Mouse (Mus musculus): Measurements from ENCODE around the gene Olfr1012. TPM values are rescaled to one million over a fixed set of nuclear protein-coding genes. Genes with fewer than 3 reads are reported as not detected.

Olfr1012 gene
- polyA plus RNA-seq, 1 experiment from 2014 or later, result not detected

Other genes with a start within 250 kb of the Olfr1012 start
- gene 4833423E24Rik, start 243.7 kb downstream of the Olfr1012 start, polyA plus RNA-seq (2016; fragmentation: Nextera tagmentation; extraction: Ambion mirVana), result 0.11 TPM in 1 of 2 replicates, not detected in the other
- not detected in 2 replicates for gene Olfr996, start 183.6 kb downstream of the Olfr1012 start, polyA plus RNA-seq (2016; fragmentation: Nextera tagmentation; extraction: Ambion mirVana)
- gene Olfr998, start 173.8 kb downstream of the Olfr1012 start, polyA plus RNA-seq (2016; fragmentation: Nextera tagmentation; extraction: Ambion mirVana), result not detected in 2 replicates
- not detected in 2 replicates for gene Olfr1000, start 150.9 kb downstream of the Olfr1012 start, polyA plus RNA-seq (2016; fragmentation: Nextera tagmentation; extraction: Ambion mirVana)
- not detected in 2 replicates for gene Olfr1002, start 112.1 kb downstream of the Olfr1012 start, polyA plus RNA-seq (2016; fragmentation: Nextera tagmentation; extraction: Ambion mirVana)
- not detected in 2 replicates for gene Olfr154, start 98.3 kb downstream of the Olfr1012 start, polyA plus RNA-seq (2016; fragmentation: Nextera tagmentation; extraction: Ambion mirVana)
- gene Olfr1006, start 84.0 kb downstream of the Olfr1012 start, polyA plus RNA-seq (2016; fragmentation: Nextera tagmentation; extraction: Ambion mirVana), result not detected in 2 replicates
- not detected in 2 replicates for gene Olfr1008, start 73.3 kb downstream of the Olfr1012 start, polyA plus RNA-seq (2016; fragmentation: Nextera tagmentation; extraction: Ambion mirVana)
- gene Olfr1009, start 47.3 kb downstream of the Olfr1012 start, polyA plus RNA-seq (2016; fragmentation: Nextera tagmentation; extraction: Ambion mirVana), result not detected in 2 replicates
- gene Olfr1013, start 4.3 kb upstream of the Olfr1012 start, polyA plus RNA-seq (2016; fragmentation: Nextera tagmentation; extraction: Ambion mirVana), result not detected in 2 replicates
- not detected in 2 replicates for gene Olfr1014, start 9.9 kb upstream of the Olfr1012 start, polyA plus RNA-seq (2016; fragmentation: Nextera tagmentation; extraction: Ambion mirVana)
- not detected in 2 replicates for gene Olfr1015, start 19.3 kb upstream of the Olfr1012 start, polyA plus RNA-seq (2016; fragmentation: Nextera tagmentation; extraction: Ambion mirVana)
- gene Olfr1016, start 39.8 kb upstream of the Olfr1012 start, polyA plus RNA-seq (2016; fragmentation: Nextera tagmentation; extraction: Ambion mirVana), result not detected in 2 replicates
- gene Olfr1018, start 55.7 kb upstream of the Olfr1012 start, polyA plus RNA-seq (2016; fragmentation: Nextera tagmentation; extraction: Ambion mirVana), result not detected in 2 replicates
- not detected in 2 replicates for gene Olfr1019, start 82.7 kb upstream of the Olfr1012 start, polyA plus RNA-seq (2016; fragmentation: Nextera tagmentation; extraction: Ambion mirVana)
- not detected in 2 replicates for gene Olfr1020, start 84.3 kb upstream of the Olfr1012 start, polyA plus RNA-seq (2016; fragmentation: Nextera tagmentation; extraction: Ambion mirVana)
- not detected in 2 replicates for gene Olfr1022, start 105.8 kb upstream of the Olfr1012 start, polyA plus RNA-seq (2016; fragmentation: Nextera tagmentation; extraction: Ambion mirVana)
- not detected in 2 replicates for gene Olfr1023, start 122.9 kb upstream of the Olfr1012 start, polyA plus RNA-seq (2016; fragmentation: Nextera tagmentation; extraction: Ambion mirVana)
- not detected in 2 replicates for gene Olfr1024, start 142.3 kb upstream of the Olfr1012 start, polyA plus RNA-seq (2016; fragmentation: Nextera tagmentation; extraction: Ambion mirVana)
- not detected in 2 replicates for gene Olfr1025-ps1, start 152.4 kb upstream of the Olfr1012 start, polyA plus RNA-seq (2016; fragmentation: Nextera tagmentation; extraction: Ambion mirVana)
- gene Olfr1026, start 158.8 kb upstream of the Olfr1012 start, polyA plus RNA-seq (2016; fragmentation: Nextera tagmentation; extraction: Ambion mirVana), result not detected in 2 replicates
- not detected in 2 replicates for gene Olfr1028, start 187.7 kb upstream of the Olfr1012 start, polyA plus RNA-seq (2016; fragmentation: Nextera tagmentation; extraction: Ambion mirVana)
- not detected in 2 replicates for gene Olfr1029, start 211.1 kb upstream of the Olfr1012 start, polyA plus RNA-seq (2016; fragmentation: Nextera tagmentation; extraction: Ambion mirVana)
- not detected in 2 replicates for gene Olfr1030, start 216.5 kb upstream of the Olfr1012 start, polyA plus RNA-seq (2016; fragmentation: Nextera tagmentation; extraction: Ambion mirVana)
- not detected in 2 replicates for gene Olfr1031, start 227.5 kb upstream of the Olfr1012 start, polyA plus RNA-seq (2016; fragmentation: Nextera tagmentation; extraction: Ambion mirVana)
- gene Olfr1032, start 242.8 kb upstream of the Olfr1012 start, polyA plus RNA-seq (2016; fragmentation: Nextera tagmentation; extraction: Ambion mirVana), result not detected in 2 replicates

Measured in hindbrain, embryonic 10.5 days (tissue).